Mouse (Mus musculus) ES-Bruce4 (cell line): ENCODE data around the gene Ly6g6d. TPM values are rescaled to one million over a fixed set of nuclear protein-coding genes. Genes with fewer than 3 reads are reported as not detected.

Experiments used
- H3K27ac ChIP-seq: 2 replicates; pipeline ENCODE4 v1.5.1; 2012; ENCODE audit warnings: low read length, inconsistent platforms; ENCODE audit not compliant: insufficient read depth
- H3K27me3 ChIP-seq: 2 replicates; pipeline ENCODE4 v1.6.1; 2012; ENCODE audit warnings: mild to moderate bottlenecking, low read length, inconsistent platforms; ENCODE audit not compliant: control insufficient read depth, poor library complexity, insufficient read depth, severe bottlenecking
- H3K36me3 ChIP-seq: 2 replicates; pipeline ENCODE4 v1.6.1; 2012; ENCODE audit warnings: inconsistent platforms, mild to moderate bottlenecking, low read length, moderate library complexity; ENCODE audit not compliant: control insufficient read depth, poor library complexity, insufficient read depth, severe bottlenecking
- H3K4me1 ChIP-seq: one replicate; pipeline ENCODE4 v1.8.1; 2011; ENCODE audit warnings: low read length; ENCODE audit not compliant: control insufficient read depth, insufficient read depth
- H3K4me3 ChIP-seq: 2 replicates; pipeline ENCODE4 v1.5.1; 2011; ENCODE audit warnings: low read depth, mild to moderate bottlenecking, low read length
- H3K9ac ChIP-seq: 2 replicates; pipeline ENCODE4 v1.6.1; 2012; ENCODE audit warnings: low read depth, mild to moderate bottlenecking, inconsistent platforms; ENCODE audit not compliant: poor library complexity, severe bottlenecking
- H3K9me3 ChIP-seq: replicated peaks from 2 replicates; pipeline ENCODE4 v1.6.1; 2012; ENCODE audit warnings: mild to moderate bottlenecking, low read length, inconsistent platforms; ENCODE audit not compliant: control insufficient read depth, poor library complexity, insufficient read depth, severe bottlenecking
- CTCF ChIP-seq: IDR thresholded peaks from one replicate; pipeline ENCODE4 v1.8.1; 2011; ENCODE audit warnings: low read depth, low read length
- EP300 ChIP-seq: IDR thresholded peaks from 2 replicates; pipeline ENCODE4 v1.6.1; 2011; ENCODE audit warnings: low read depth, low read length; ENCODE audit not compliant: insufficient read depth
- POLR2A ChIP-seq: IDR thresholded peaks from one replicate; pipeline ENCODE4 v1.8.1; 2011; ENCODE audit warnings: low read length; ENCODE audit not compliant: insufficient read depth
- polyA plus RNA-seq: library from polyadenylated mRNA; stranded (reverse); fragments of >200 nt; gene quantifications from 2 replicates; pipeline ENCODE4 v1.2.4, GENCODE M21; 2011; ENCODE audit warnings: low read depth; ENCODE audit not compliant: missing spikeins, insufficient read depth, insufficient read length

The Ly6g6d gene
- polyA plus RNA-seq, 1 experiment: 1.9 TPM

GRCm38 (mm10) chr17:35102299-35102698, 24.4 kb upstream of the Ly6g6d start:
- Histone ChIP-seq H3K4me3 (no peak overlapping the region), H3K36me3 (no peaks in the 10 kb centered on the region), H3K27ac (no peak overlapping the region), H3K4me1 (no peaks in the 10 kb centered on the region), H3K9me3 (no peaks in the 10 kb centered on the region), H3K27me3 (no peaks in the 10 kb centered on the region), H3K9ac (no peak overlapping the region)
- TF ChIP-seq EP300: no peak
- no peak for TF ChIP-seq CTCF
- no peak for TF ChIP-seq POLR2A

GRCm38 (mm10) chr17:35101161-35101560, 23.3 kb upstream of the Ly6g6d start:
- no peaks in the 10 kb centered on the region for H3K36me3 ChIP-seq
- H3K9ac ChIP-seq: no peak overlapping the region
- TF ChIP-seq CTCF (no peak), EP300 (no peak), POLR2A (no peak)
- H3K27ac ChIP-seq: no peak overlapping the region
- H3K4me3 ChIP-seq: no peak overlapping the region
- H3K27me3 ChIP-seq: no peaks in the 10 kb centered on the region
- no peaks in the 10 kb centered on the region for H3K4me1 ChIP-seq
- no peaks in the 10 kb centered on the region for H3K9me3 ChIP-seq

GRCm38 (mm10) chr17:35100196-35100765, 22.4 kb upstream of the Ly6g6d start:
- Histone ChIP-seq H3K27ac (no peak overlapping the region), H3K4me3 (no peak overlapping the region), H3K36me3 (no peaks in the 10 kb centered on the region), H3K4me1 (no peaks in the 10 kb centered on the region), H3K9me3 (no peaks in the 10 kb centered on the region), H3K27me3 (no peaks in the 10 kb centered on the region), H3K9ac (no peak overlapping the region)
- TF ChIP-seq EP300: no peak
- no peak for TF ChIP-seq CTCF
- TF ChIP-seq POLR2A: no peak

- Histone ChIP-seq H3K27ac (no peak overlapping the region), H3K4me3 (no peak overlapping the region), H3K4me1 (no peaks in the 10 kb centered on the region), H3K27me3 (no peaks in the 10 kb centered on the region), H3K9me3 (no peaks in the 10 kb centered on the region), H3K36me3 (no peaks in the 10 kb centered on the region), H3K9ac (no peak overlapping the region)
- no peak for TF ChIP-seq CTCF
- no peak for TF ChIP-seq EP300
- no peak for TF ChIP-seq POLR2A
These were observed 19.3 kb upstream of the Ly6g6d start for GRCm38 (mm10) chr17:35097164-35097655.

- H3K36me3 ChIP-seq: no peaks in the 10 kb centered on the region
- no peak overlapping the region for H3K27ac ChIP-seq
- H3K27me3 ChIP-seq: no peaks in the 10 kb centered on the region
- no peak overlapping the region for H3K4me3 ChIP-seq
- no peak overlapping the region for H3K9ac ChIP-seq
- no peak for TF ChIP-seq CTCF
- no peak for TF ChIP-seq EP300
- TF ChIP-seq POLR2A: no peak
- H3K9me3 ChIP-seq: no peaks in the 10 kb centered on the region
- no peaks in the 10 kb centered on the region for H3K4me1 ChIP-seq
These were observed 18.7 kb upstream of the Ly6g6d start for GRCm38 (mm10) chr17:35096597-35096996.

- H3K36me3 ChIP-seq: no peaks in the 10 kb centered on the region
These were observed 16.9 kb upstream of the Ly6g6d start for GRCm38 (mm10) chr17:35094475-35095365.

More at GRCm38 (mm10) chr17:35094475-35095365, 16.9 kb upstream of the Ly6g6d start:
- Histone ChIP-seq H3K9me3 (no peaks in the 10 kb centered on the region), H3K27ac (no peak overlapping the region), H3K9ac (no peak overlapping the region), H3K4me1 (no peaks in the 10 kb centered on the region), H3K27me3 (no peaks in the 10 kb centered on the region), H3K4me3 (no peak overlapping the region)
- TF ChIP-seq EP300: no peak
- TF ChIP-seq CTCF: no peak
- TF ChIP-seq POLR2A: no peak
